Mouse (Mus musculus): ENCODE measurements around the gene Limch1.

The Limch1 gene

DNA sequence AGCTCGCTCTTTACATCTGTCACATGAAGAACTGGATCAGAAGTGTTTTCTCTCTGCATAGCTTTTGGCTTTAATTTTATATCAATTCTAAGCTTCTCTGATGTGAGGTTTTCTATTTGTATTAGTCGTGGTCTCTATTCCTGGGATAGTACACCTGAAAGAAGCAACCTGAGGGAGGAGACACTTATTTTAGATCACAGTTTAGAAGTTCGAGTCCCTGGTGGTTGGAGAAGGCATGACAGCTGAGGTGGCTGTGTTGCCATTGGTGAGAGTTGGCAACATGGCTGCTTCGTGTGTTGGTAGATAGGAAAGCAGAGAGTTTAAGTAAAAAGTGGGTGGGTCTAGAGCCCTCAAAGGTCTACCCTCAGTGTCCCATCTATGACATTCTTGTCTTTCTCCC, 91.3 kb downstream of the Limch1 start:
- no peak for DNase-seq (ENCODE audit: low spot score)

DNA sequence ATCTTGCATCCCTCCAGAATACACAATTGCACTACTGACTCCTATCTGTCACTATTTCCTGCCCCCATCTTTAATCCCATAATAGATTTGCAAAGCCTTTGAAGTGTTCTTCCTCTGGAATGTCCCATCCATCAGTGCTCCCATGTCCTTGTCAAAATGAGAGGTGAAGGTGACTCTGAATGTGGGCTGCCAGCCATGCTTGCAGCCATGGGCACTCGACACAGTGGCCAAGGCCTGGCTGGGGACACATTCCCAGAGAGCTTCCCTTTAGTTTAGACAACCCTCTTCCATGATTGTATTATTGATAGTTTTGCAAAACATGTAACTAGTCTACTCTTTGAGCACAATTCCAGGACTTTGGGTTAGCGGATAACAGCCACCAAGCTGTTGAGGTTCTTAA, 96.3 kb downstream of the Limch1 start:
- DNase-seq (ENCODE audit: low spot score) = no peak

DNA sequence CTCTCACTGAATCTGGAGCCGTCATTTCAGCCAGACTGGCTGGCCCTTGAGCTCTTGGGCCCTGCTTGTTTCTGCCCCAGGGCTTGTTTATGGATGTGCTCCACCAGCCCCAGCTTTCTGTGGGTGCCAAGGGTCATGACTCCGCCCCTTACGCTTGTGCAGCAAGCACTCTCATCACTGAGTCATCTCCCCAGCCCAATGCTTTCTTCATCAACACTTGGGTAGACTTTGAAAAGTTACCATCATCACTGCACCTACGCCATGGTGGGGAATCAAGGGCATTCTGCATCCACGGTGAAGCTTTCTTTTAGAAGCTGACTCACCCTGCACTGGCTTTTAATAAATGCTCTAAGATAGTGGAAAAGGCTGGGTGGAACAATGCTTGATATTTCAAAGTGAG, 97.1 kb downstream of the Limch1 start:
- DNase-seq (ENCODE audit: low spot score) = no peak

DNA sequence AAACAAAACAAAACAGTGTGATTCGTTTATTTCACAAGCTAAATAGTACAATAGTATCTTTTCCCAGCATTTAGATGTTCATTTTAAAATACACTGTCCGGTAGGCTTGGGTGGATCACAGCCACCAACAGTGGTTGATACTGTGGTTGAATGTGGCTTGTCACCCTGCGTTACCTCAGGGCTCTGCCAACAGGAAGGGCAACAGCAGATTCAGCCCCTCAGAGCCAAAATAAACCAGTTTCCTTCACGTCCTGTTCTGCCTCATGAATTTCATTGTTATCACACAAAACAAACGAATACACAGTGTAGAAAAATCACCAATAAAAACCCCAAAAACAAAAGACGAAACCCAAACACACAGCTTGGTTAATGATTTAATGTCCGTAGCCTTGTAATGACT, 102.5 kb downstream of the Limch1 start:
- no peak for DNase-seq (ENCODE audit: low spot score)

DNA sequence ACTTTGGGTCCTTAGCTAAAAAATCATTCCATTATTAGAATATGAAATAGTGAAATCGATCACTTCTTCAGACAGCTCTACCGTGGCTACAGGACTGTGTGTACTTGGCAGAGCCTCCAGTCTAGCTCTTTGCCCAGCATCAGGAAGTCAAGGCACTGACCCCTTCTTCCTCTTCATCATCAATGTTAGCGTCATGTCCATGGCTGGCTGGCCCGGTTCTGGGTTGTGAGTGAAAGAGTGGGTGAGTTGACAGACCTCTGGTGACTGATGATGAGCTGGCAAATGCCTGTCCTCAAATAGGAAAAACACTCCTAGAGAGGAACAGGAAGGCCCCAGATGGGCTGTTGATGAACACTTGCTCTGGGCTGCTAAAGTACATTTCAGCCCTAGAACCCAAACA, 103.5 kb downstream of the Limch1 start:
- no peak for DNase-seq (ENCODE audit: low spot score)

DNA sequence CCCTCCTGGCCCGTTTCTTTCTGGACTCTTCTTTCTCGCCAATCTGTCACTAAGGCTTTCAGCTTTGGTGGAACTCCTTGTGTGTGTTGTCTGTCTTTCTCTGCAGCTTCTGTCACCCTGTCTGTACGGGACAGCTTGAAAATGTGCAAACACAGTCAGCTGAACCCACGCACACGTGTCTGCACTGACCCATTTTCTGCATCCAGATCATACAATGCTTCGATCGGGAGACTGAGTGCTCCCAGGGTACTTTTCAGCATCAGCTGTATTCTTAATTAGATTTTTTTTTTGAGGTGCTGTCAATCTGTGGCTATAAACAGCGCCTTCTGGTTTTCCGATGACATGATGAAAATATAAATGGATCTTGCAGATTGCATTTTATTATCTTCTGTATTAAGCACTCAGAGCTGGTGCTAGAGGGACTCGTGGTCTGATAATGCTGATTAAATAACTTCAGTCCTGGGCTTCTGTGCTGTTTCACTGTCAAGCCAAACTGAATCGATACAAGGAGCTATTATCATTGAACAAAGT, 105.2 kb downstream of the Limch1 start:
- no peak for DNase-seq (ENCODE audit: low spot score)

DNA sequence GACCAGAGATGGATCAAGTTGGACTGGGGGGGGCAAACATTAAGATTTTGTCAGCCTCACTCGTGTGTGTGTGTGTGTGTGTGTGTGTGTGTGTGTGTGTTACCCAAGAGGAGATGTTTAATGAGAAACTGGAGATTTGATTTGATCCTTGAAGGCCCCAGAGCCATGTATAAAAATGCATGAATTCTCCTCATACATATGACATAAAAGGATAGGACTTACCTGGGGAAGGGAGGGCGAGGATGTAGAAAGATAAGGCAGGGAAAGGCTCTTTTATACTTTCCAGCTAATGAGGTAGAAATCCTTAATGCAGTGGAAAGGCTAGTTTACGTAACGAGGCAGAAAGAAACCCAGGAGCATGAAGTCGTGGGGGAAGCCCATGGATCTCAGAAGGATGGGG, 106.1 kb downstream of the Limch1 start:
- no peak for DNase-seq (ENCODE audit: low spot score)

DNA sequence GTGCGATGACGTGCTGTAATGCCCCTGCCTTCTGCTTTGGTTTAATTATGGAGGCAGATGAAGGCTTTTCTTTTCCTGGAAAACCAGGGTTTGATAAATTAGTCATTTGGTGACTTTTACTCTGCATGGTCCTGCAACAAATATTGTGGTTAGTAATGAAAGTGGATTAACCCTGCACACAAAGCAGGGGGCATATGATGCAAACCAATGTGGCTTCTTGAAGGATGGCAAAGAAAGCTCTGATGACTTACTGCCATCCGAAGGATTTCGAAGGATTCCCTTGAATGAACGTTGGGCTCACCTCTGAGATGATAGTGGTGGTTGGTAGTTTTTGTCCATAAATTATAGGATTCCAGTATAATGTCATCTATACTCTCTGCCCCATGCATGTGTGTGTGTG, 108.6 kb downstream of the Limch1 start:
- DNase-seq (ENCODE audit: low spot score) = no peak

DNA sequence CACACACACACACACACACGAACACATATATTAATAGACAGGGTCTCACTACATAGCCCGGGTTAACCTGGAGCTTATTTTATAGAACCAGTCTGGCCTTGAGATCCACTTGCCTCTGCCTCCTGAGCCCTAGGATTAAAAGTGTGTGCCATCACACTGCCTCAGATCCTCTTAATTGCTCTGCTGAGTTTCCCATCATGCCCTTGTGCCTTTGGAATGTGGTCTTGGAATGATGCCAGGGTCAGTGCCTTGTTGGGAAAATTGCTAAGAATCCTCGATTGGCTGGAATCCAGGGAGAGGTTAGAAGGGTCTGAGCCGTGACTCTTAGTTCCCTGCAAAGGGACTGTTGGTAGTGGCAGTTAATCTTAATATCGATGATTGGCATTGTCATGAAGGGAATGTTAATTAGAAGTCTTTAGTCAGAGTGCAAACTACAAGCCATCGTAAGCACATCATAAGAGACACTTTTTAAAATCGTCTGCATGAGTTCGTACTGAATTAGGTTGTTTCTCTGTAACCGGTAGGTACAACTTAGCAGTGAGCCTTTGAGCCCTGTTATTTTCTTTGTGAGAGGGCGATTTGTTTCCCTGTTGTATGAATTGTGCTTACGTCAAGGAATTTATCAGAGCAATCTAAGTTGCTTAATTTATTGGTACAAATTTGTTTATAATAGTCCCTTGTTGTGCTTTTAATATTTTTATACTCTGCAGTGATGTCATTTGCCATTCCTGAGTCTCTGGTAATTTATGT, 109.9 kb downstream of the Limch1 start:
- no peak for DNase-seq (ENCODE audit: low spot score)

DNA sequence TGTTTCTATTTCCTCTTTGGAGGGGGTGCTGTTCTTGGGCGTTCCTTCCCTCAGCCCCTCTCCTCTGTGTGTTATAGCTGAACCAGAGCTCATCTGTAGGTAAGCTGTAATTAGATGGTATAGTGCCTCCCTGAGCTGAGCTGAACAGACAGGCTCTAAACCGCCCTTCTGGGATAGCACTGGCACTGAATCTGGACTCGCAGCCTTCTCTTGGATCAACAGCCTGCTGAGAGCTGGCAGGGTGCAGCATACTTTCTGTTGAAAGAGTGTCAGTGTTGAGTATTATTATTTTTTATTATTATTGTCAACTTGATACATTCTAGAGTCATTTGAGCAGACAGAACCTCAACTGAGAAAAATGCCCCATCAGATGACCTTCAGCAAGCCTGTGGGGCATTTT, 113.9 kb downstream of the Limch1 start:
- no peak for DNase-seq (ENCODE audit: low spot score)

DNA sequence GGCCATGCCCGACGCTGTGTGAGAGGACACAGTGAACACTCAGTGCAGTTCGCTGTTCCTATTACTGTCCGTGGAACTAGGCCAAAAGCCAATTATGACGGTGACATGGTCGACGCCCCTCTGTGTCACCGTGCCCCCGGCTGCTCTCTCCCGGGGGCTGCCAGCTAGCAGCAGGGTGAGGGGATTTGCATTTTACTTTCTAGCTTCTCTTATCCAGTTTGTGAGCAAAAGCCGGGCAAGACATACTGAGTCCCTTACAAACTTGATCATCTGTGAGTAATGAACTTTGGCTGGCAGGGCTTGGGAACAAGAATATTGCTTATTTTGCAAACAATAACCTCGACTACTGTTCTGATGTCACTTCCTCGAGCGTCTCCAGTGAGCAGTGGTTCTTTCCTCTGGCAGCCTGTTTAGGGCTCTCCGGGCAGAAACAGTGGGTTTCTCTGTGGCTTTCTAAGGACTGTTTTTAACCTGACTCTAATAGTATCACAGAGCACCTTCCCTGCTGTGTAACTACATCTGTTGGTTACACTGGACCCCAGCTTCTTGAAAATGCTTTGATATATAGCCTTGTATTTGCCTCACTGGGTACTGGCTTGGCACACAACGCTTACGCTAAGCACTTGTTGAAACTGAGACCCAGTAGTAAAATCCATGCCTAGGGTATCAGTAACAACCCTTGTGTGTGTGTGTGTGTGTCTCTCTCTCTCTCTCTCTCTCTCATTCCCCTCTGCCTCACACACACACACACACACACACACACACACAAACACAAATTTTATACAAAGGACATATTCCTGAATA, 115.8 kb downstream of the Limch1 start:
- no peak for DNase-seq (ENCODE audit: low spot score)

DNA sequence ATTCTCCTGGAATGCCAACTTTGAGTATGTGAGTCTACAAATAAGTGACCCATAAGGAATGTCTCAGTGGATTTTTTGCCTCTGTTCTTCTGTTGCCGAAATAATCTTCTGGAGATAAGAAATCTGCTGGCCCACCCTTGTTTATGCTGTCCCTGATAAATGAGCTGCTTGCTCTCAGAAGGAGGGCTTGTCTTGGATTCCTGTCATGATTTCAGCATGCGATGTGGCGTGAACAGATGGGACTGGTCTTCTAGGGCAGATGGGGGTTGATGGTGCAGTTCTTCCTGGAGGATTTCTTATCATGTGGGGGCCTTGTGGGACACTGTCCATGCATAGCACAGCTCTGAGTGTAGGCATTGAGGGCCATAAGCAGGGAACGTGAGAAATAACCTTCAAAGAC, 116.5 kb downstream of the Limch1 start:
- DNase-seq (ENCODE audit: low spot score) = no peak

DNA sequence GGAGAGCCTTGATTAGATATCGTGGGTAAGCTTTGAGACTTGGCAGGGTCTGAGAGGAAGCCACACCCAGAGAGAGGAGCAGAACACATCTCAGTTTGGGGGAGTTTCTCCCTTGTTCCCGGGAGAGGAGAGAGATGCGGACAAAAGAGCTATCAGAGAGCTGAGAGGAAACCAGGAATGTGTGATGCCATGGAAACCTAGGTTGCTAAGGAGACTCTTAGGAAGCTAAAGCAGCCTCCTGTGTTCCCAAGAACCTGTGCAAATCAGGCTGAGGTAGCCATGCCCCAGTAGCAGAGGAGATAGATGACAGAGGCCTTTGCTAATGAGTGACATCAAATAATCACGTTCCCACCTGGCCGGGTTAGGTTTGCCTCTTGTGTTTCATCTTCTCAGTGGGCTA, 119.6 kb downstream of the Limch1 start:
- DNase-seq (ENCODE audit: low spot score) = no peak

DNA sequence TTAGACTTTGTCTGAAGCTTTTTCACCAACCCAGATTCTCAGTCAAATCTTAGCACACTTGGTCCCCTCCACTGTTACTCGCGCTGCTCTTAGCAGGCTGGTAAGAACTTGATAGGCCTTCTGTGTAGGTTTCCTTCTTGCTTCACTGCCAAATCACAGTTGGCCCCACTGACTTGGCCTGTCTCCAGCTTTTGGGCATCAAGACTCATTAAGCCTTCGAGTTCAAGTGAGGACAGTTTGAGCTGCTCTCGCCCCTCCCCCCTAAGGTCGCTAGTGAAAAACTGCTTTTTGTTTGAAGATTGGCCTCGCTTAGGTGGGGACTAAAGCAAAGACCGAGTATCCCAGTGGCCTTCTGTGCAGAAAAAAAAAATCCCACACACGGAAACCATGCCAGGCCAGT, 120.4 kb downstream of the Limch1 start:
- DNase-seq (ENCODE audit: low spot score) = peak; percentile 33

DNA sequence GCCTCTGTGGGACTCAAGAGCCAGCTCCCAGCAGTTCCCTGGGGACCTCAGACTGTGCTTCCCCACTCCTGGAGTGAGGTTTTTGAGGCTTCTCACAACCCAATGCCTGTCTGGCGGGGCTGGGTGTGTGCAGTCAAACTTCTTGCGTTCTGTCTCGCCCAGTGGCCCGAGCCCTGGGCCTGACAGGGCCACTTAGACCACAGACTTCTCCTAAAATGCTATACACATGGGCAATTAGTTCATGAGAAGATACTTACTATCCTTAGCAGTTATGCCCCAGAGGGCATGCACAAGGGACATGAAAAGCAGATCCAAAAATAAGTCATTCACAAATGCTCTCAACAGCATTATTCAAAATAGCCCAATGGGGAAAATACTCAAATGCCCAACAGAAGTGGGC, 123.9 kb downstream of the Limch1 start:
- no peak for DNase-seq (ENCODE audit: low spot score)

DNA sequence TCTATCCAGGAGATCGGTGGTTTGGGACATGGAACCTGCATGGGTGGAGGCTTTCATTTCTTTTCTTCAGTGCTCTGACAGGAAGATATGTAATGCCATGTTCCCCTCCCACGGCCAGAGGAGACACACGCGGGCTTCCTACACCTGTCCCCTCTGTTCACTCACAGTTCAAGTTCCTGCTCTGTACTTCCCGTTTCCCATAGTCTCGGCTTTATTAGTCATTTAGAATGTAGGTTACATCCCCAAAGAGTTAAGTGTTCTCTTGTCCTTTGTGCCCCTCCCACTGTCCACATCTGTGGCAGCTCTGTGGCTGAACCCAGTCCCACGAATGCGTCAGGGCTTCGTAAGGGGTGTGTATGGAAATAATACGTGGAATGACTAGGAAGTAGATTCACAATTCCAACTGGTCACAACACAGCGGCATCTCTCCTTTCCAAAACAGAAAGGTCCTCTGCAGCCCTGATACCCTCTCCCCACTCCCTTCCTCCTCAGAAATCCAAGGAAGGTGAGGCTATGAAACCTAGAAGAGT, 126.0 kb downstream of the Limch1 start:
- no peak for DNase-seq (ENCODE audit: low spot score)

DNA sequence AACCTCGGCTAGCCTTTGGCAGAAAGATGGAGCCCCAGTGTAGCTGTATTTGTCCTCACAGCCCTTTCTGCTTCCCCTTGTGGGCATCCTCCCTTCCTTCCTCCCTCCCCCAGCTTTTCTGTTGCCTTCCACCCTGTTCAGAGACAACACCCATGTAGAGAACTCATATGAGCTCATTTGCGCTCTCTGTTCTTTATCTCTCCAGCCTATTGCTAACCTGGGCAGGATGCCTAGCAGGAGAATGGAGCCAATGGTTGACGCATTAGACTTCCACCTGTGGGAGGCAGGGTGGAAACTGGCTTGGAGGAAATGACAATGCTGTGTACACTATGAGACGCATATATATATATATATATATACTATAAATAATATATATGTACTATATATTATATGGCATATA, 126.4 kb downstream of the Limch1 start:
- no peak for DNase-seq (ENCODE audit: low spot score)

DNA sequence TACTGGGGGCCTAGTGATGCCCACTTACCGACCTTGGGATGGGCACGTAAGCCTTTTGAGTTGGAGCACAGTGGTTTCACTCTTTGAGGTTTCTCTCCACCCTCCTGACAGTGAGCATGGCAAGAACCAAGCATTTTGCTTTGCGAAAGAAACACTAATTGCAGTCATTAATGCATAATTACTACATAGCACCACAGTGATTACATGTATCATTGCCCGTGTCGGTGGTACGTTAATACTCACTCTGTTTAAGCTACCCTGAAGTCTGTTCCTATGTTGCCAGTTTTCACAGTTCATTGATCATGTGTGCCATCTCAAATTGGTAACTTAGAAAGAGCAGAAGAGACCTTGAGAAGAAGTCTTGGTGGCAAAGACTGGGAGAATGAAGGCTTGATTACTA, 127.1 kb downstream of the Limch1 start:
- no peak for DNase-seq (ENCODE audit: low spot score)

DNA sequence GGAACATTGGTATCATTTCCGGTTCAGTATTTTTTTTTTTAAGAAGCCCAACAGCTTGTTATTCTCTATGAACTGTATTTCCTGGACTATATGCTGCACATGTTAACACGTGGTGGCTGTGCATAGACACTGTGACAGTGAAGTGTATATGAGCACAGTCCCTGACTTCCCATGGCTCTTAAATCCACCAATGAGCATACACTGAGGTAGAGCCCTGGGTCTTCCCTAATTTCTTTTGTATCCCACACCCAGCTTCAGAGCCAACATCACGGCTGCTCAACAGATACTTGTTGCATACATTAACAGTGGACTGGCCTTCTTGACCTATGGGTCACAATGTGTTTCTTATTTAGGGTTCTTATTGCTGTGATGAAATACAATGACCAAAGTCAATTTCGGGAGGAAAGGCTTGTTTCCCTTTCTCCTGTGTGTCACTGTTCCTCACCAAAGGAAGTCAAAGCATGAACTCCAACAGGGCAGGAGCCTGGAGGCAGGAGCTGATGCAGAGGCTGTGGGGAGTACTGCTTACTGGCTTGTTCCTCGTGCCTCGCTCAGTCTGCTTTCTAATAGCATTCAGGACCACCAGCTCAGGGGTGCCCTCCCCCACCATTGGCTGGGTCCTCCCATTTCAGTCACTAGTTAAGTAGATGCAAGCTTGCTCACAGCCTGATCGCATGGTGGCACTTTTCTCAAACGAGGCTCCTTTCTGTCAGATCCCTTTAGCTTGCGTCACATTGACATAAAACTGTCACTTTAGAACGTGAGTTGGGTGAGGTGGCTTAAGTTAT, 130.6 kb downstream of the Limch1 start:
- DNase-seq (ENCODE audit: low spot score) = no peak

DNA sequence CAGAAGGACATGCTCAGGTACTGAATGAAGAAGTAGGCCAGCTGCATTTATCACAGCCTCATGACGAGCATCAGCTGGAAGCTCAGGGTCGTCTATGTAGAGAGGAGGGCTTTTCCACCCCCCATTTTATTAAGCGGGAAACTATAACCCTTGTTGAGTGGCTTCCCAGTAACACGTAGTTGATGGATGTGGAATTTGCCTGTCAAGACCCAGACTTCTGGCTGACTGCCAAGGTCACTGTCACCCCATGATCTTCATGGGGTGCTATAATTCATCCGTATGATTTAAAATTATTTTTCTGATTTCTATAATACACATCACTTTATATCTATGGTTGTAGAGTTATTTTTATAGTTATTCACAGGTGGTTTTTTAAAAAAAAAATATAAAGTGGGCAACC, 131.4 kb downstream of the Limch1 start:
- DNase-seq (ENCODE audit: low spot score) = no peak

DNA sequence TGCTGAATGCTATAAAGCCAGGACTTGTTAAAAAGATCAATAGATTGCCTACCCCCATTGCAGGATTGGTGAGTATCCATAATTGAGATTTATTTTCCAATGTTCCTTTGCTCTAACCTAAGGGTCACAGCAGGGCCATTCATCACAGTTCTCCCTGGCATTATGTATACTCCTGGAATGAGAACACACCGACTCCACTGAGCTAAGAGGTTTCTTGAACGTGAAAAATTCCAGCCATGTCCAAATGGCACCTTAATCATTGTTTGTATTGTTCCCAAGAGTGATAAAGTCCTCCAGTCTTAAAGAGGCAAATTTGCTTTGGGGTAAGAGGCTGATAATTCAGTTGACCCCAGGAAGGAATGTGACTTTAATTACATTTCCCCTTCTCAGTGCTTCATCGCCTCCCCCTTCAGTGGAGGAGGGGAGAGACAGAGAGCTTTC, 136.3 kb downstream of the Limch1 start:
- DNase-seq (ENCODE audit: low spot score) = no peak

DNA sequence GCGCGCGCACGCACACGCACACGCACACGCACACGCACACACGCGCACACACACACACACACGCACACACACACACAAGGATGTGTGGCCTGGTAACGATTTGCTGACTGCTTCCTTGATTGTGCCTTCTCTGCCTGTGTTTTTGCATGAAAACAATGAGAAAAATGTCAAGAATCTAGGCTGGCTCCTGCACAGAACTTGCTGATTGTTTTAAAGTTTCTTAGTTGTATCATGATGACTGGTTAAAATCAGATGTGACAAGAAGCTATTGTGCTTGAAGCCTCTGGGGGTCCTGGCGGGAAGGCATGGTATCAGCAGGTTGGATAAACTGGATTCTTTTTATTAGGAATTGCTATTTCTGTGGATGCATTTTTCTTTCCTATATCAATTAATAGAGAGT, 137.1 kb downstream of the Limch1 start:
- no peak for DNase-seq (ENCODE audit: low spot score)

All from testis, postnatal 14 days (tissue).